Mouse (Mus musculus): ENCODE measurements at regions not wholly inside any gene's neighbourhood (a gene's known extent, or its start where the extent isn't known, plus 50 kb on each side); places are given as distances from the start of the nearest gene placed in this dataset.

- H3K27ac ChIP-seq (ENCODE audit: low read depth): no peak overlapping the region
These were observed 201.8 kb upstream of the Gm9747 start for GRCm38 (mm10) chr1:82031130-82031529.

GRCm38 (mm10) chr1:82032410-82032809 is 200.5 kb upstream of the Gm9747 start:
- Histone ChIP-seq H3K4me2 (ENCODE audit: low read depth, low read length) (no peak overlapping the region), H3K36me3 (replicated peaks; ENCODE audit: control insufficient read depth, insufficient read depth, low read length) (no peaks in the 10 kb centered on the region), H3K4me3 (ENCODE audit: low read depth, low read length) (no peak overlapping the region), H3K27ac (ENCODE audit: low read depth) (no peak overlapping the region), H3K9ac (replicated peaks; ENCODE audit: low read depth, low read length) (no peak overlapping the region), H3K4me1 (ENCODE audit: control insufficient read depth, insufficient read depth) (no peaks in the 10 kb centered on the region), H3K27me3 (ENCODE audit: control insufficient read depth, insufficient read depth, low read length) (no peaks in the 10 kb centered on the region), H3K9me3 (replicated peaks; ENCODE audit: control insufficient read depth, low read length) (no peaks in the 10 kb centered on the region)
- no peak for DNase-seq (ENCODE audit: low spot score)
- no peak for ATAC-seq (ENCODE audit: insufficient read depth, low read depth)
- 97% methylated on average over 1 of the region's 1 CpGs for WGBS
- TF ChIP-seq CTCF (IDR thresholded peaks at IDR 0.05; ENCODE audit: low read depth) (no peak), EP300 (IDR thresholded peaks at IDR 0.05; ENCODE audit: low read depth) (no peak)

More at GRCm38 (mm10) chr1:82031130-82031529, 201.8 kb upstream of the Gm9747 start:
- 73% methylated on average over 7 of the region's 7 CpGs for WGBS
- TF ChIP-seq EP300 (IDR thresholded peaks at IDR 0.05; ENCODE audit: low read depth): no peak
- TF ChIP-seq CTCF (IDR thresholded peaks at IDR 0.05; ENCODE audit: low read depth): no peak
- Histone ChIP-seq H3K4me3 (ENCODE audit: low read depth, low read length) (no peak overlapping the region), H3K4me1 (ENCODE audit: control insufficient read depth, insufficient read depth) (no peaks in the 10 kb centered on the region), H3K9ac (replicated peaks; ENCODE audit: low read depth, low read length) (no peak overlapping the region), H3K27me3 (ENCODE audit: control insufficient read depth, insufficient read depth, low read length) (no peaks in the 10 kb centered on the region), H3K36me3 (replicated peaks; ENCODE audit: control insufficient read depth, insufficient read depth, low read length) (no peaks in the 10 kb centered on the region), H3K9me3 (replicated peaks; ENCODE audit: control insufficient read depth, low read length) (no peaks in the 10 kb centered on the region), H3K4me2 (ENCODE audit: low read depth, low read length) (no peak overlapping the region)
- ATAC-seq (ENCODE audit: insufficient read depth, low read depth): no peak
- no peak for DNase-seq (ENCODE audit: low spot score)

DNA sequence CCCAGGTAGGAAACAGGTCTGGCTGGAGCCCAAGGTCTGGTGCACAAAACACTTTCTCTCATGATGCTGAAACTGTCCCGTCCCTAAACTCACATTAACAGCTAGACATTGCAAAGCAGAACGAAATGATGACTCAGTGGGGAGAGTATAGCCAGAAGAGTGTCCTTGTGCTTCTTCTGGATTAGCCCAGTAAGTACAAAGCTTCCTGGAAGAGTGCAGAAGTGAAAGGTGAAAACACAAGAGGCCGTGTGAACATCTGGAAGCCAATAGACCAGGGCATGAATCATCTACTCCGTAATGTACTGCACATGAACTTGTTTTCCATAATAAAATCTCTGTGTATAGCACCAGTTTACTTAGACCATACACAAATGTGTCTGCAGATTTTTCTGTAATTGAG is 194.7 kb upstream of the Gm9747 start:
- no peak overlapping the region for H3K9ac ChIP-seq (replicated peaks; ENCODE audit: low read depth, low read length)
- DNase-seq (ENCODE audit: low spot score): no peak
- no peaks in the 10 kb centered on the region for H3K36me3 ChIP-seq (replicated peaks; ENCODE audit: control insufficient read depth, insufficient read depth, low read length)
- no peak overlapping the region for H3K4me2 ChIP-seq (ENCODE audit: low read depth, low read length)
- H3K9me3 ChIP-seq (replicated peaks; ENCODE audit: control insufficient read depth, low read length): no peaks in the 10 kb centered on the region
- no peak for TF ChIP-seq EP300 (IDR thresholded peaks at IDR 0.05; ENCODE audit: low read depth)
- no peak for TF ChIP-seq CTCF (IDR thresholded peaks at IDR 0.05; ENCODE audit: low read depth)
- no peak for ATAC-seq (ENCODE audit: insufficient read depth, low read depth)
- no peak overlapping the region for H3K4me3 ChIP-seq (ENCODE audit: low read depth, low read length)
- no peak overlapping the region for H3K27ac ChIP-seq (ENCODE audit: low read depth)
- WGBS: 83% methylated on average over 4 of the region's 4 CpGs
- H3K27me3 ChIP-seq (ENCODE audit: control insufficient read depth, insufficient read depth, low read length): no peaks in the 10 kb centered on the region
- no peaks in the 10 kb centered on the region for H3K4me1 ChIP-seq (ENCODE audit: control insufficient read depth, insufficient read depth)

GRCm38 (mm10) chr1:82038698-82039097 is 194.2 kb upstream of the Gm9747 start:
- H3K9ac ChIP-seq (replicated peaks; ENCODE audit: low read depth, low read length): no peak overlapping the region
- H3K27ac ChIP-seq (ENCODE audit: low read depth): no peak overlapping the region
- no peak overlapping the region for H3K4me3 ChIP-seq (ENCODE audit: low read depth, low read length)
- TF ChIP-seq CTCF (IDR thresholded peaks at IDR 0.05; ENCODE audit: low read depth) (no peak), EP300 (IDR thresholded peaks at IDR 0.05; ENCODE audit: low read depth) (no peak)
- no peaks in the 10 kb centered on the region for H3K4me1 ChIP-seq (ENCODE audit: control insufficient read depth, insufficient read depth)
- DNase-seq (ENCODE audit: low spot score) (no peak), ATAC-seq (ENCODE audit: insufficient read depth, low read depth) (no peak)
- no peaks in the 10 kb centered on the region for H3K36me3 ChIP-seq (replicated peaks; ENCODE audit: control insufficient read depth, insufficient read depth, low read length)
- 73% methylated on average over 1 of the region's 1 CpGs for WGBS
- no peaks in the 10 kb centered on the region for H3K9me3 ChIP-seq (replicated peaks; ENCODE audit: control insufficient read depth, low read length)
- H3K27me3 ChIP-seq (ENCODE audit: control insufficient read depth, insufficient read depth, low read length): no peaks in the 10 kb centered on the region
- no peak overlapping the region for H3K4me2 ChIP-seq (ENCODE audit: low read depth, low read length)

DNA sequence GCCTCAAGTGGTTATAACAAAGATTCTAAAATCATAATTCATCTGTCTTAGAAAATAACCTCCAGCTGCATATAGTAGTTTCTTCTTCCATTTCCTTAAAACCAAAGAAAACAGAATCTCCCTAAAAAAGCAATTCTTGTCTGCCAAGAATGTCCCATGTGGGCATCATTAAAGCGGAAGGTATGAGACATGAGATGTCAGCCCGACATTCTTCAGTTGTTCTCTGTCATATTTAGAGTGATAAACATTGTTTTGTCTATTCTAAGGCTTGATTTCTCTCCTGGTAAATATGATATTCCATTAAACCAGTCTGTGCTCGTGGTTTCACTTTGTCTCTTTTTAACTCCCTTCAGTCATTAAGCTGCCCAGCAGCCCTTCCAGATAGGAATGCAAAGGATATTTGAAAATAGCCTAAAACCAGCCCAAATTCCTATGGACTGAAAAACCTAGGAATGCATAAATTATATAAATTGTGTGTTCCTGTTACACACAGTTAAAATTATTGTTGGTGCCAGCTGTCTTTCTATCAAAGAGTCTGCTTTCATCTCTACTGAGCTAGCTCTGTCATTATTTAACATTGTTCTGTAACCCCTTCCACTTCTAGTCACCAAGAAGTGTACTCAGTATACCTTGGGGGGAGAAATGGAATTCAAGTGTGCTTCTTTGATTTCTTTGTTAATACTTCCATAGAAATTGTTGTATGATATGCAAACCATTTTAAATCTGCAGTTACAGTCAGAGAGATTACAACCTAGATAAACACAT is 191.4 kb upstream of the Gm9747 start:
- no peak overlapping the region for H3K4me2 ChIP-seq (ENCODE audit: low read depth, low read length)
- H3K4me1 ChIP-seq (ENCODE audit: control insufficient read depth, insufficient read depth): no peaks in the 10 kb centered on the region
- ATAC-seq (ENCODE audit: insufficient read depth, low read depth) (no peak), DNase-seq (ENCODE audit: low spot score) (no peak)
- TF ChIP-seq EP300 (IDR thresholded peaks at IDR 0.05; ENCODE audit: low read depth): no peak
- TF ChIP-seq CTCF (IDR thresholded peaks at IDR 0.05; ENCODE audit: low read depth): no peak
- no peaks in the 10 kb centered on the region for H3K27me3 ChIP-seq (ENCODE audit: control insufficient read depth, insufficient read depth, low read length)
- H3K9ac ChIP-seq (replicated peaks; ENCODE audit: low read depth, low read length): no peak overlapping the region
- no peak overlapping the region for H3K27ac ChIP-seq (ENCODE audit: low read depth)
- no peaks in the 10 kb centered on the region for H3K36me3 ChIP-seq (replicated peaks; ENCODE audit: control insufficient read depth, insufficient read depth, low read length)
- no peaks in the 10 kb centered on the region for H3K9me3 ChIP-seq (replicated peaks; ENCODE audit: control insufficient read depth, low read length)
- 60% methylated on average over 3 of the region's 3 CpGs for WGBS
- H3K4me3 ChIP-seq (ENCODE audit: low read depth, low read length): no peak overlapping the region

GRCm38 (mm10) chr1:82042051-82042432 is 190.9 kb upstream of the Gm9747 start:
- Histone ChIP-seq H3K4me3 (ENCODE audit: low read depth, low read length) (no peak overlapping the region), H3K4me1 (ENCODE audit: control insufficient read depth, insufficient read depth) (no peaks in the 10 kb centered on the region), H3K9ac (replicated peaks; ENCODE audit: low read depth, low read length) (no peak overlapping the region), H3K27ac (ENCODE audit: low read depth) (no peak overlapping the region), H3K4me2 (ENCODE audit: low read depth, low read length) (no peak overlapping the region), H3K9me3 (replicated peaks; ENCODE audit: control insufficient read depth, low read length) (no peaks in the 10 kb centered on the region), H3K36me3 (replicated peaks; ENCODE audit: control insufficient read depth, insufficient read depth, low read length) (no peaks in the 10 kb centered on the region), H3K27me3 (ENCODE audit: control insufficient read depth, insufficient read depth, low read length) (no peaks in the 10 kb centered on the region)
- TF ChIP-seq EP300 (IDR thresholded peaks at IDR 0.05; ENCODE audit: low read depth) (no peak), CTCF (IDR thresholded peaks at IDR 0.05; ENCODE audit: low read depth) (no peak)
- DNase-seq (ENCODE audit: low spot score) (no peak), ATAC-seq (ENCODE audit: insufficient read depth, low read depth) (no peak)
- WGBS: 39% methylated on average over 2 of the region's 2 CpGs
